Mouse (Mus musculus) cortical plate, adult 2 months (tissue): ENCODE data around the gene Gnl2.

ENCODE experiments used
- CTCF ChIP-seq: fragments of 200-500 bp; IDR thresholded peaks from 2 replicates; pipeline ENCODE4 v1.5.1; 2011; ENCODE audit warnings: mild to moderate bottlenecking, control low read depth, low read length; ENCODE audit not compliant: insufficient read depth; ENCODE audit errors: extremely low read depth
- POLR2A ChIP-seq: fragments of 200-500 bp; IDR thresholded peaks from 2 replicates; pipeline ENCODE4 v1.6.1; 2011; ENCODE audit warnings: mild to moderate bottlenecking, low read length, control low read depth; ENCODE audit not compliant: insufficient read depth; ENCODE audit errors: extremely low read depth

GRCm38 (mm10) chr4:125044454-125044853, 28.1 kb downstream of the Gnl2 start:
- TF ChIP-seq CTCF (no peak), POLR2A (no peak)
